ENCODE assay signal across 9 mouse cellular contexts in genomic region chr10:128919203-128919631, GRCm38 (mm10). TPM values are rescaled to one million over a fixed set of nuclear protein-coding genes. Genes with fewer than 3 reads are reported as not detected.
DNase-seq lines count a peak whose midpoint lies in the region; ATAC-seq lines count a peak whose summit lies in the region.
"Had no signal": no experiment of that assay in that cellular context is flagged by ENCODE, and none has a peak within 500 bp of the region (broad histone marks: within the 10 kb centered on the region; RNA-seq: fewer than 3 reads in every experiment).

No protein-coding gene starts in this region.

- H3K4me2 ChIP-seq in hindbrain, embryonic 13.5 days = no peak overlapping the region; the same call in 1 of the 2 replicates

- H3K4me1 ChIP-seq in brown adipose tissue, adult 24 weeks (ENCODE audit: control insufficient read depth, insufficient read depth, insufficient read length, low read length) = peaks cover 9% of the 10 kb centered on the region; the same call in 1 of the 2 replicates
- peaks cover 59% of the 10 kb centered on the region for H3K4me1 ChIP-seq in hindbrain, embryonic 13.5 days (replicated peaks)

- ATAC-seq in hindbrain, embryonic 13.5 days (ENCODE audit: low FRiP score) = peak; percentile 2; the same call in 1 of the 2 replicates
- ATAC-seq: Patski had no signal

- no peaks in the 10 kb centered on the region for H3K9me3 ChIP-seq in hindbrain, embryonic 13.5 days

- peak overlapping the region; percentile 35; the same call in 1 of the 2 replicates for H3K9ac ChIP-seq in hindbrain, embryonic 13.5 days

- no peak overlapping the region for H3K4me3 ChIP-seq in brown adipose tissue, adult 24 weeks (ENCODE audit: insufficient read depth, low read depth, low read length)
- H3K4me3 ChIP-seq in hindbrain, embryonic 13.5 days = no peak overlapping the region

- H3K36me3 ChIP-seq in hindbrain, embryonic 13.5 days = peaks cover 30% of the 10 kb centered on the region

- H3K27me3 ChIP-seq in hindbrain, embryonic 13.5 days = no peaks in the 10 kb centered on the region
- H3K27me3 ChIP-seq: Patski had no signal

- peak; percentile 96 for DNase-seq in heart, adult 11 months
- no peak for DNase-seq in heart, adult 8-10 months (ENCODE audit: low spot score)
- DNase-seq in liver = peak; percentile 45
- peak; percentile 84 for DNase-seq in yolk sac, embryonic 10.5 days (ENCODE audit: low spot score)
- DNase-seq in urinary bladder, postnatal 14 days (ENCODE audit: low spot score) = no peak
- DNase-seq in layer of hippocampus, adult 9-11 months = no peak

- H3K27ac ChIP-seq in brown adipose tissue, adult 24 weeks (replicated peaks; ENCODE audit: low read depth, low read length) = peak overlapping the region; percentile 30
- H3K27ac ChIP-seq in hindbrain, embryonic 13.5 days = peak overlapping the region; percentile 74

- WGBS in hindbrain, embryonic 13.5 days = 15% methylated on average over 6 of the region's 6 CpGs

RNA-seq across cellular contexts. Expression of gene Rdh5, which starts 3.5 kb away (rescaled TPM):
- 1 to 10 TPM; 3.8 to 6.2 (median 5.2) TPM for total RNA-seq in heart, adult 8-10 months (2022)
- 10.9 and 11.5 TPM in 2 replicates for polyA plus RNA-seq in brown adipose tissue, adult 24 weeks (2012; ENCODE audit: insufficient read depth, insufficient read length, missing spikeins)
- polyA plus RNA-seq in hindbrain, embryonic 13.5 days (2015; fragmentation: Nextera tagmentation; extraction: Ambion mirVana) = 16.6 and 19.3 TPM in 2 replicates

RNA-seq across cellular contexts. Expression of gene Bloc1s1, which starts 4.6 kb away (rescaled TPM):
- total RNA-seq in heart, adult 8-10 months (2022) = 100 to 1,000 TPM; 150 to 260 (median 205) TPM
- polyA plus RNA-seq in brown adipose tissue, adult 24 weeks (2012; ENCODE audit: insufficient read depth, insufficient read length, missing spikeins) = 297 and 417 TPM in 2 replicates
- 281 and 286 TPM in 2 replicates for polyA plus RNA-seq in hindbrain, embryonic 13.5 days (2015; fragmentation: Nextera tagmentation; extraction: Ambion mirVana)

RNA-seq across cellular contexts. Expression of gene Itga7, which starts 14.4 kb away (rescaled TPM):
- 100 to 1,000 TPM; 161 to 179 (median 167) TPM for total RNA-seq in heart, adult 8-10 months (2022)
- polyA plus RNA-seq in brown adipose tissue, adult 24 weeks (2012; ENCODE audit: insufficient read depth, insufficient read length, missing spikeins) = 23.2 and 28.5 TPM in 2 replicates
- polyA plus RNA-seq in hindbrain, embryonic 13.5 days (2015; fragmentation: Nextera tagmentation; extraction: Ambion mirVana) = 5.2 and 6.3 TPM in 2 replicates

RNA-seq across cellular contexts. Expression of gene Cd63, which starts 18.4 kb away (rescaled TPM):
- 100 to 1,000 TPM; 121 to 171 (median 135) TPM for total RNA-seq in heart, adult 8-10 months (2022)
- 59.5 and 73.6 TPM in 2 replicates for polyA plus RNA-seq in brown adipose tissue, adult 24 weeks (2012; ENCODE audit: insufficient read depth, insufficient read length, missing spikeins)
- polyA plus RNA-seq in hindbrain, embryonic 13.5 days (2015; fragmentation: Nextera tagmentation; extraction: Ambion mirVana) = 198 and 229 TPM in 2 replicates

RNA-seq across cellular contexts. Expression of gene Gdf11, which starts 27.7 kb away (rescaled TPM):
- total RNA-seq in heart, adult 8-10 months (2022) = 1 to 10 TPM; 1.3 to 3.0 (median 1.9) TPM
- 1.0 and 1.3 TPM in 2 replicates for polyA plus RNA-seq in brown adipose tissue, adult 24 weeks (2012; ENCODE audit: insufficient read depth, insufficient read length, missing spikeins)
- 10.2 and 10.3 TPM in 2 replicates for polyA plus RNA-seq in hindbrain, embryonic 13.5 days (2015; fragmentation: Nextera tagmentation; extraction: Ambion mirVana)

Comparison
In these comparisons a context has a peak if more than half of its experiments do, and no peak if none do; other contexts are left out.
1. DNase-seq: peak in heart, adult 11 months (single experiment), liver (single experiment) and yolk sac, embryonic 10.5 days (single experiment); none in heart, adult 8-10 months (single experiment), urinary bladder, postnatal 14 days (single experiment) and layer of hippocampus, adult 9-11 months (single experiment).